Mouse (Mus musculus): ENCODE results near the gene Gaa.

The Gaa gene

GRCm38 (mm10) chr11:119304904-119305712 lies 37.4 kb downstream of the Gaa start:
- peak; percentile 56 for DNase-seq (ENCODE audit: low spot score)

- no peak for DNase-seq (ENCODE audit: low spot score)
These were observed 39.3 kb downstream of the Gaa start for GRCm38 (mm10) chr11:119306762-119307657.

GRCm38 (mm10) chr11:119307658-119307867 lies 39.9 kb downstream of the Gaa start, which contains the start of gene Card14:
Card14 (plus strand) TSS chr11:119307768.
- no peak for DNase-seq (ENCODE audit: low spot score)

GRCm38 (mm10) chr11:119307916-119308315 lies 40.2 kb downstream of the Gaa start:
- no peak for DNase-seq (ENCODE audit: low spot score)

GRCm38 (mm10) chr11:119310621-119311020 lies 42.9 kb downstream of the Gaa start:
- DNase-seq (ENCODE audit: low spot score): no peak

GRCm38 (mm10) chr11:119314252-119314936 lies 46.7 kb downstream of the Gaa start:
- no peak for DNase-seq (ENCODE audit: low spot score)

GRCm38 (mm10) chr11:119316720-119317119 lies 49.0 kb downstream of the Gaa start:
- no peak for DNase-seq (ENCODE audit: low spot score)

- no peak for DNase-seq (ENCODE audit: low spot score)
These were observed 54.8 kb downstream of the Gaa start for GRCm38 (mm10) chr11:119322521-119322920.

- DNase-seq (ENCODE audit: low spot score): no peak
These were observed 57.4 kb downstream of the Gaa start for GRCm38 (mm10) chr11:119325068-119325467.

GRCm38 (mm10) chr11:119330592-119330991 lies 62.9 kb downstream of the Gaa start:
- no peak for DNase-seq (ENCODE audit: low spot score)

GRCm38 (mm10) chr11:119331970-119332369 lies 64.3 kb downstream of the Gaa start:
- no peak for DNase-seq (ENCODE audit: low spot score)
